Mouse (Mus musculus) cerebellum, adult 2 months (tissue): Measurements from ENCODE around the gene Kcnip1.

Experiments used
- CTCF ChIP-seq: fragments of 200-500 bp; IDR thresholded peaks from 2 replicates; pipeline ENCODE4 v1.5.1; 2011; ENCODE audit warnings: low read depth, mild to moderate bottlenecking, control low read depth, low read length, moderate library complexity, borderline replicate concordance; ENCODE audit not compliant: insufficient read depth
- POLR2A ChIP-seq: fragments of 200-500 bp; IDR thresholded peaks from 2 replicates; pipeline ENCODE4 v1.6.1; 2011; ENCODE audit warnings: low read length, control low read depth, borderline replicate concordance; ENCODE audit not compliant: insufficient read depth

DNA sequence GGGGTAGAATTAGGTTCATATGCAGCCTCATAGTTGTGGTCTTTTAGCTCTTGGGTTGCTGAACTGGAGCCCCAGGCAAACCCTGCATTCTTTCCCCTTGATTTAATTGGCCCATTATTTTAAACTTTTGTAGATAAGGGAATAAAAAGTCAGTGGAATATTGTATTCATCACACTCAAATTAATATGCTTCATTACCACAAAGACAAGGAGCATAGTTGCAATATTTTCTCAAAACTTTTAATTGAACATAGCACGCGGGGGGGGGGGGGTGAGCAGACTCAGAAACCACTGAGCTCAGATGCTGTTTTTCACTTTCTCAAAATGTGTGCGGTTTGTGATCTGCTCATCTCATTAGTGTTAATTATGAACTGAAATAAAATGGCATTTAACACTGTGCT is 302.8 kb downstream of the Kcnip1 start:
- no peak for TF ChIP-seq CTCF
- no peak for TF ChIP-seq POLR2A
